Mouse (Mus musculus) intestine, embryonic 15.5 days (tissue): ENCODE results near the gene Cyth3. TPM values are rescaled to one million over a fixed set of nuclear protein-coding genes. Genes with fewer than 3 reads are reported as not detected.

Experiments
- ATAC-seq: fragments of 200-750 bp; cut with Nextera tagmentation; 2 replicates; pipeline ENCODE4 v1.8.0; 2017; ENCODE audit warnings: moderate TSS enrichment, moderate library complexity
- H3K27ac ChIP-seq: fragments of 300-500 bp; sonication (generic); 2 replicates; pipeline ENCODE4 v1.5.1; 2015; ENCODE audit warnings: mild to moderate bottlenecking, inconsistent platforms
- H3K27me3 ChIP-seq: fragments of 300-500 bp; sonication (generic); replicated peaks from 2 replicates; pipeline ENCODE4 v1.6.1; 2015; ENCODE audit warnings: inconsistent platforms
- H3K36me3 ChIP-seq: fragments of 300-500 bp; sonication (generic); 2 replicates; pipeline ENCODE4 v1.6.1; 2015; ENCODE audit warnings: inconsistent platforms
- H3K4me1 ChIP-seq: fragments of 300-500 bp; sonication (generic); replicated peaks from 2 replicates; pipeline ENCODE4 v1.6.1; 2015; ENCODE audit warnings: inconsistent platforms
- H3K4me2 ChIP-seq: fragments of 300-500 bp; sonication (generic); replicated peaks from 2 replicates; pipeline ENCODE4 v1.6.1; 2015; ENCODE audit warnings: mild to moderate bottlenecking, inconsistent platforms
- H3K4me3 ChIP-seq: fragments of 300-500 bp; sonication (generic); replicated peaks from 2 replicates; pipeline ENCODE4 v1.5.1; 2015; ENCODE audit warnings: inconsistent platforms
- H3K9ac ChIP-seq: fragments of 300-500 bp; sonication (generic); 2 replicates; pipeline ENCODE4 v1.6.1; 2015; ENCODE audit warnings: inconsistent platforms
- H3K9me3 ChIP-seq: fragments of 300-500 bp; sonication (generic); 2 replicates; pipeline ENCODE4 v1.6.1; 2016; ENCODE audit warnings: inconsistent platforms
- WGBS: fragments of 180-500 bp; shearing (Covaris S2); methylation state at CpG from one replicate; pipeline ENCODE4 v1.1.7; 2015; 5-methylcytosine and 5-hydroxymethylcytosine counted together
- polyA plus RNA-seq: library from polyadenylated mRNA; unstranded; fragments of >200 nt; fragmentation: Nextera tagmentation; extraction: Ambion mirVana; gene quantifications from 2 replicates; pipeline ENCODE4 v1.2.1, GENCODE M21; 2015

The Cyth3 gene
- polyA plus RNA-seq, 1 experiment from 2014 or later, result 44.3 TPM

- no peak for ATAC-seq
- no peak overlapping the region for H3K4me2 ChIP-seq
Observed at GRCm38 (mm10) chr5:143639810-143640209, 17.6 kb downstream of the Cyth3 start.

GRCm38 (mm10) chr5:143641503-143641902 lies 19.3 kb downstream of the Cyth3 start:
- Histone ChIP-seq H3K4me3 (no peak overlapping the region), H3K27me3 (no peaks in the 10 kb centered on the region), H3K4me1 (peaks cover 9% of the 10 kb centered on the region; the same call in 1 of the 2 replicates), H3K9ac (no peak overlapping the region), H3K36me3 (no peaks in the 10 kb centered on the region), H3K27ac (no peak overlapping the region), H3K4me2 (no peak overlapping the region), H3K9me3 (no peaks in the 10 kb centered on the region)
- 87% methylated on average over 3 of the region's 3 CpGs for WGBS
- ATAC-seq, result no peak

More at GRCm38 (mm10) chr5:143639810-143640209, 17.6 kb downstream of the Cyth3 start:
- H3K27me3 ChIP-seq, result no peaks in the 10 kb centered on the region
- no peak overlapping the region for H3K9ac ChIP-seq
- no peaks in the 10 kb centered on the region for H3K36me3 ChIP-seq
- H3K4me1 ChIP-seq, result peaks cover 22% of the 10 kb centered on the region
- no peak overlapping the region for H3K4me3 ChIP-seq
- 83% methylated on average over 7 of the region's 7 CpGs for WGBS
- H3K27ac ChIP-seq, result no peak overlapping the region
- no peaks in the 10 kb centered on the region for H3K9me3 ChIP-seq

DNA sequence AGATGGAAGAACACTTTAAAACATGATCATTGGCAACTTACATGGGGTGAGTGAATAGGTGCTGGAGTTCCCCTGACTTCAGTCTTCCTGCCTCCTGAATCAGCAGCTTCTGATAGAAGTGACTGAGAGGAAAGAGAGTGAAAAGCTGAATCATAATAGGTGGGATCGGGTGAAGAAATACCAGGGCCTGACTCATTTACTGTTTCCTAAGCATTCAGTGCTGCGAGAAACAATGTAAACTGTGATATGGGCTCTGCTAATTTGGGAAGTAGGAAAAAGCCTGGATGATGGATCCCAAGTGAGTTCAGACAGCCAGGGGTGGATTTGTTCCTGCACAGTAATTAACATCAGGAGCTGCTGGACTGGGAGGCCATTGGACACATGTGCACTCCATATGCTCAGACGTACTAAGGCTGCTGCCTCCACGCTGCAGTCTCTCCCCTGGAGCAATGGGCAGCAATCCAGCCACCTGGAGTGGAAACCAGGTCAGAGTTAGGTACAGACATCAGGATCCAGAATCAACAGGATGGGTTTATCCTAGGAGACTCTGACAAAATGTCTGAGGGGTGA lies 20.1 kb downstream of the Cyth3 start:
- Histone ChIP-seq H3K4me3 (no peak overlapping the region), H3K9ac (no peak overlapping the region), H3K27me3 (no peaks in the 10 kb centered on the region), H3K9me3 (no peaks in the 10 kb centered on the region), H3K36me3 (no peaks in the 10 kb centered on the region), H3K4me2 (no peak overlapping the region), H3K27ac (no peak overlapping the region; the same call in 1 of the 2 replicates), H3K4me1 (peaks cover 9% of the 10 kb centered on the region; the same call in 1 of the 2 replicates)
- 58% methylated on average over 4 of the region's 4 CpGs for WGBS
- no peak for ATAC-seq

- H3K4me2 ChIP-seq, result no peak overlapping the region
- H3K9me3 ChIP-seq, result no peaks in the 10 kb centered on the region
- no peak overlapping the region for H3K9ac ChIP-seq
- no peak overlapping the region for H3K4me3 ChIP-seq
- no peaks in the 10 kb centered on the region for H3K27me3 ChIP-seq
- 72% methylated on average over 5 of the region's 5 CpGs for WGBS
- no peak for ATAC-seq
- no peaks in the 10 kb centered on the region for H3K36me3 ChIP-seq
- H3K27ac ChIP-seq, result no peak overlapping the region
- no peaks in the 10 kb centered on the region for H3K4me1 ChIP-seq
Observed at GRCm38 (mm10) chr5:143645976-143646375, 23.7 kb downstream of the Cyth3 start.

DNA sequence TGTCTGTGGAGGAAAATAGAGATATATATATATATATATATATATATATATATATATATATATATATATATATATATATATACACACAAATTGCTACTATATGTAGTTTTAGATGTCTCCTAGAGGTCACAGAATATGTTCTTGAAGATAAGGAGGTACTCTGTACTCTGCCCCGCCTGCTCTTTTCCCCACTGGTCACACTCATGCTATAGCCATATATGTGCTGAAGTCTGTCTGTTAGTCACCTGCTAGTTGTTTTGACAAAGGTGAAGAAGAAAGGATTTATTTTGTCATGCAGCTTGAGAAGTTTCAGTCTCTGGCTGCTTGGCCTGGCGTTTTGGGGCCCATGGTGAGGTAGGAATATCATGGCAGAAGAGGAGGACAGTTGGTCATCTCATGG lies 25.2 kb downstream of the Cyth3 start:
- H3K4me3 ChIP-seq, result no peak overlapping the region
- H3K27me3 ChIP-seq, result no peaks in the 10 kb centered on the region
- 92% methylated on average over 2 of the region's 2 CpGs for whole genome bisulfite sequencing
- ATAC-seq, result no peak
- H3K9ac ChIP-seq, result no peak overlapping the region
- no peaks in the 10 kb centered on the region for H3K36me3 ChIP-seq
- no peaks in the 10 kb centered on the region for H3K9me3 ChIP-seq
- H3K27ac ChIP-seq, result no peak overlapping the region
- peaks cover 3% of the 10 kb centered on the region; the same call in 1 of the 2 replicates for H3K4me1 ChIP-seq
- H3K4me2 ChIP-seq, result no peak overlapping the region

DNA sequence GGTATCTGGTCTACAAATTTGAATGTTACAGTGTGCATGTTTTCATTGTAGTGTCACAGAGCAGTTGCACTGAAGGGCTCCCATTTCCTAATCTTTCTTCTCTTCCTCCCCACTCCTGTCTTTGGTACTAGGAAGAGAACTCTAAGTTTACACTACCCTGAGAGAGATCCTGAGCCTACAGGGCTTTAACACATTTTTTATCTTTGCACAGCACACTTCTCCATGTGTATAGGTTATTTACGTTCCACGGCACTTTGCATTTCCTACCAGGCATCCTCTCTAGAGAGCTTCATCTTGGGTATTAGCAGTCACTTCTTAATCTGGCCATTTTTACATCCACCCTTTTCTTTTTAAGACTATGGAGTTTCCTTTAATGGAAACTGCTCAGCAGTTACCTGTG lies 25.8 kb downstream of the Cyth3 start:
- WGBS, result 72% methylated on average over 2 of the region's 2 CpGs
- Histone ChIP-seq H3K27me3 (no peaks in the 10 kb centered on the region), H3K9me3 (no peaks in the 10 kb centered on the region), H3K36me3 (no peaks in the 10 kb centered on the region), H3K4me2 (no peak overlapping the region), H3K27ac (no peak overlapping the region), H3K4me3 (no peak overlapping the region), H3K4me1 (peaks cover 3% of the 10 kb centered on the region; the same call in 1 of the 2 replicates), H3K9ac (no peak overlapping the region)
- ATAC-seq, result no peak

DNA sequence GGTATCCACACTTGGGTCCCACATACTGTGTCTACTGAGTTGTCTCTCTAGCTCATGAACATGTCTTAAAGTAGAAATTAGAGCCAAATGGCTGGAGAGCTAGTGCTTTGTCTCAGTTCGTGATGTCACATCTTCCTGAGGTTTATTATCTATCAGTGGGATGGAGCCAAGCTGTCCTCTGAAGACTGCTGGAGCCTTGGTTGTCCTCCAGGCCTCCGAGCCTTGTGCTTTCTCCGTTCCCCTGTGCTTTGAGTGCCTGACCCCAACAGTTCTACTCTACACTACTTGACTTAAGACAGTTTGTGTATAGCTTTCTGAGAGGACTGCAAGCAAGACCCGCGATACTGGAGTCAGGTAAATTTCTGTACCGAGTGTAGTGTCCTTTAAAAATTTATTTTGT lies 26.9 kb downstream of the Cyth3 start:
- peaks cover 3% of the 10 kb centered on the region; the same call in 1 of the 2 replicates for H3K4me1 ChIP-seq

GRCm38 (mm10) chr5:143651855-143652631 lies 29.8 kb downstream of the Cyth3 start:
- H3K36me3 ChIP-seq, result no peaks in the 10 kb centered on the region
- no peaks in the 10 kb centered on the region for H3K27me3 ChIP-seq
- H3K4me1 ChIP-seq, result peaks cover 26% of the 10 kb centered on the region
- H3K9ac ChIP-seq, result no peak overlapping the region
- H3K4me3 ChIP-seq, result no peak overlapping the region
- no peak overlapping the region for H3K27ac ChIP-seq
- no peak overlapping the region for H3K4me2 ChIP-seq
- no peak for ATAC-seq
- H3K9me3 ChIP-seq, result no peaks in the 10 kb centered on the region
- WGBS, result 77% methylated on average over 8 of the region's 8 CpGs

More for the DNA sequence above, 26.9 kb downstream of the Cyth3 start:
- H3K27me3 ChIP-seq, result no peaks in the 10 kb centered on the region
- no peaks in the 10 kb centered on the region for H3K9me3 ChIP-seq
- H3K4me3 ChIP-seq, result no peak overlapping the region
- ATAC-seq, result no peak
- 89% methylated on average over 6 of the region's 6 CpGs for WGBS
- no peaks in the 10 kb centered on the region for H3K36me3 ChIP-seq
- H3K27ac ChIP-seq, result no peak overlapping the region
- no peak overlapping the region for H3K9ac ChIP-seq
- H3K4me2 ChIP-seq, result no peak overlapping the region

DNA sequence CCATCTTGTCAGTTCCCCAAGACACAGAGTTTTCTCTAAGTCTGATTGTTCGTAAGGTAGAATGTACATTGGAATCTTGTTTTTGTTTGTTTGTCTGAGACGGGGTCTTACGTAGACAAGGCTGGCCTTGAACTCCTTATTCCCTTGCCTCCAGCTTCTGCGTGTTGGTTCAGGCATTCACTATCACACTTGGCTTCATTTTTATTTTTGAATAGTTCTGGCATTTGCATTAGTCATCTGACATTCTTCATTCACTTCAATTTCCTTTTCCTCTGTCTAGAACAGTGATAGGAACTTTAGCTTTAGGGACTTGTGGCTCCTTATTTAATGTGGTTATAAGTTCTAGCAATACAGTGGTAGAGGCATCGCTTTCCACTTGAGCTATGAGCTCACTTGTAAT lies 31.2 kb downstream of the Cyth3 start:
- Histone ChIP-seq H3K4me3 (no peak overlapping the region), H3K4me2 (no peak overlapping the region), H3K27me3 (no peaks in the 10 kb centered on the region), H3K36me3 (no peaks in the 10 kb centered on the region), H3K9me3 (no peaks in the 10 kb centered on the region), H3K9ac (no peak overlapping the region), H3K4me1 (peaks cover 31% of the 10 kb centered on the region), H3K27ac (no peak overlapping the region)
- no peak for ATAC-seq
- WGBS, result 88% methylated on average over 5 of the region's 5 CpGs

DNA sequence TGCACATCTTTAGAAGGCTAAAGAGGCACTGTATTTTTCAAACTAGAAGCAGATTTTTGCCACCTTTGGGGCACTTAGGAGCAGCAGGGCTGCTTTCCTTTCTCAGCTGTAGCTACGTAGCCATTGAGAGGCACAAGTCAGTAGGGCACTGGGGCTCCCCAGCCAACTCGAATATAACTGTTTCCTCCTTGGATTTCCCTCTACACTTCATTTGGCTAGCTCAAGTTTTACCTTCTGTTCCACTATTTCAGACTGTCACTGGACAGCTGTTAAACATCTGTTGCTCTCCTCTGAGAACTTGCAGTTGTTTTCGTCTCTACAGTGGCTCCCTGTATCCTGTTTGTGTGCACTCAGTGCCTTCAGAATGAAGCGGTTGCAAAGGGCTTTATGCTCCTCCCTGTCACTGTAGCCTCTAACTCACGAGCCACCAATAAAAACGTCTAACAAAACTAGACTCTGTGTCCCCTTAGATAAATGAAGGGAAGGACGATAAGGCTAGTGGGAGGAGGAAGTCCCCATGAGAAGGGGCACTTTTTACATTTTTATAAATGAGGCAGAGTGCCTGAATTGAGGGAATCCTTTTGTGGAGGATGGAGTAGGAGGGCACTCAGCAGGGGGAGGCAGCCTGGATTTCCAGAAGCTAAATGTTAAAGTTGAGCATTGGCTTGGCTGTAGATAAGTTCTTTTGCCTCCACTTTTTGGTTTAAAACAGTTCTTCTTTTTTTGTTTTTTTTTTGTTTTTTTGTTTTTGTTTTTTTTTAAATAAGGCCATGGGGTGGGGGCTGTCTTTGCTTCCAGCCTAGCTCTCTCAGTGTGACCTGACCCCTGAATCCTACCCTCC lies 32.6 kb downstream of the Cyth3 start:
- no peaks in the 10 kb centered on the region for H3K27me3 ChIP-seq
- ATAC-seq, result peak; percentile 83
- no peak overlapping the region for H3K9ac ChIP-seq
- H3K4me3 ChIP-seq, result no peak overlapping the region
- WGBS, result 14% methylated on average over 7 of the region's 7 CpGs
- H3K4me1 ChIP-seq, result peaks cover 31% of the 10 kb centered on the region
- no peaks in the 10 kb centered on the region for H3K36me3 ChIP-seq
- H3K4me2 ChIP-seq, result no peak overlapping the region; the same call in 1 of the 2 replicates
- peak overlapping the region; percentile 78 for H3K27ac ChIP-seq
- no peaks in the 10 kb centered on the region for H3K9me3 ChIP-seq

DNA sequence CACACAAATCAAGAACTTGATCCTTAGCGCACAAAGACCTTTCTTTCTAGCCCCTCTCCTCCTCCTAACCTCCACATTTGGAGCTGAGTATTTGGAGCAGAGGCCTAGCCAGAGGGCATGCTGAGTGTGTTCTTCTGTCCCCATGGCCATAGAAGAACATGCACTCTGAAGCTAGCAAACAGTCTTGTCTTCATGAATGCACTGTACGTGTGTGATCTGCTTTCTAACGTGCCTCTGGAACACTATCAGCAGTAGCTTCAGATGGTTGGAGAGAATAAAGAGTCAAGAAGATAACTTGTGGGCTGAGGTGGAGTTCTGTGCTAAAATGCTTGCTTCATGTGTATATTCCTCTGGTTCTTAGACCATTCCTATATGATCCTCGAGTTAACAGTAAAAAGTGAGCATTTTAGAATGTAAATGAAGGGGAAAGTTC lies 33.3 kb downstream of the Cyth3 start:
- Histone ChIP-seq H3K4me1 (peaks cover 31% of the 10 kb centered on the region), H3K27ac (peak overlapping the region; percentile 30; the same call in 1 of the 2 replicates), H3K9ac (no peak overlapping the region), H3K36me3 (no peaks in the 10 kb centered on the region), H3K4me3 (no peak overlapping the region), H3K4me2 (no peak overlapping the region), H3K27me3 (no peaks in the 10 kb centered on the region), H3K9me3 (no peaks in the 10 kb centered on the region)
- ATAC-seq, result no peak
- WGBS, result 60% methylated on average over 4 of the region's 4 CpGs

DNA sequence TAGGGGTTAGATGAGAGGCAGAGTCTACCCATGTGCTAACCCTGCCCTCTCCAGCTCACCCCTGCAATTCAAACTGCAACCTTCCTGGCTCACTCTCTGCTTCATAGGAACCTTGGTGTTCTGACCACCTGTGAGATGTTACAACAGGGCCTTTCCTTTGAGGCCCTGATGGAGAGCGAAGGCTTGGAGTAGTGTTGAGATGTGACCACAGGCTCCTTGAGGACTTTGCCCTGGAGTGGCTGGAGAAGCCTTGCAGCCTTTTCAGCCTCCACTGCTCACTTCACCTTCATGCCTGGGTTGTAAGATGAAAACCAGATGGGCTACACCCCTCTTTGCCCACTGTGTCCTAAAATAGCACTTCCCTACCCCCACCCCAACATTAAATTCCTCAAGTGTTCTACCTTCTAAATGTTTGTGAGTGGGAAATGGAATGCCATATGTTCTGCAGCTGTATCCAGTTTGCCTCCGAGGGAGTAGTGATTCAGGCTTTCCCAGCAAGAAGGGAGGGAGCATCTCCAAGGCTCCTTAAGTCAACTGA lies 34.5 kb downstream of the Cyth3 start:
- WGBS, result 51% methylated on average over 2 of the region's 2 CpGs
- ATAC-seq, result no peak
- peaks cover 31% of the 10 kb centered on the region for H3K4me1 ChIP-seq

More for the DNA sequence above, 34.5 kb downstream of the Cyth3 start:
- Histone ChIP-seq H3K9me3 (no peaks in the 10 kb centered on the region), H3K27me3 (no peaks in the 10 kb centered on the region), H3K36me3 (no peaks in the 10 kb centered on the region), H3K4me2 (no peak overlapping the region), H3K4me3 (no peak overlapping the region), H3K9ac (no peak overlapping the region), H3K27ac (peak overlapping the region; percentile 63)
